Mouse (Mus musculus): ENCODE data around the gene Fam181a. TPM values are rescaled to one million over a fixed set of nuclear protein-coding genes. Genes with fewer than 3 reads are reported as not detected.

Fam181a gene
- polyA plus RNA-seq, 1 experiment, result not detected

- Histone ChIP-seq H3K4me3 (ENCODE audit: low read depth, low read length) (no peak overlapping the region), H3K27me3 (ENCODE audit: control insufficient read depth, insufficient read depth, low read length, poor library complexity, severe bottlenecking) (no peaks in the 10 kb centered on the region), H3K27ac (ENCODE audit: insufficient read depth, low read length) (no peak overlapping the region), H3K4me1 (ENCODE audit: control insufficient read depth, insufficient read depth, low read length) (no peaks in the 10 kb centered on the region), H3K36me3 (ENCODE audit: control insufficient read depth, insufficient read depth, low read length, poor library complexity, severe bottlenecking) (no peaks in the 10 kb centered on the region), H3K9me3 (replicated peaks; ENCODE audit: control insufficient read depth, insufficient read depth, low read length, poor library complexity, severe bottlenecking) (no peaks in the 10 kb centered on the region), H3K9ac (ENCODE audit: low read depth, poor library complexity, severe bottlenecking) (no peak overlapping the region)
- no peak for TF ChIP-seq EP300 (IDR thresholded peaks at IDR 0.05; ENCODE audit: insufficient read depth, low read depth, low read length)
- no peak for TF ChIP-seq POLR2A (IDR thresholded peaks at IDR 0.05; ENCODE audit: insufficient read depth, low read length)
- TF ChIP-seq CTCF (IDR thresholded peaks at IDR 0.05; ENCODE audit: low read depth, low read length), result no peak
Observed at GRCm38 (mm10) chr12:103328448-103329191, 17.8 kb downstream of the Fam181a start.

GRCm38 (mm10) chr12:103331491-103331890, 20.7 kb downstream of the Fam181a start:
- TF ChIP-seq POLR2A (IDR thresholded peaks at IDR 0.05; ENCODE audit: insufficient read depth, low read length) (no peak), CTCF (IDR thresholded peaks at IDR 0.05; ENCODE audit: low read depth, low read length) (no peak), EP300 (IDR thresholded peaks at IDR 0.05; ENCODE audit: insufficient read depth, low read depth, low read length) (no peak)
- Histone ChIP-seq H3K4me3 (ENCODE audit: low read depth, low read length) (no peak overlapping the region), H3K9me3 (replicated peaks; ENCODE audit: control insufficient read depth, insufficient read depth, low read length, poor library complexity, severe bottlenecking) (no peaks in the 10 kb centered on the region), H3K9ac (ENCODE audit: low read depth, poor library complexity, severe bottlenecking) (no peak overlapping the region), H3K4me1 (ENCODE audit: control insufficient read depth, insufficient read depth, low read length) (no peaks in the 10 kb centered on the region), H3K27me3 (ENCODE audit: control insufficient read depth, insufficient read depth, low read length, poor library complexity, severe bottlenecking) (no peaks in the 10 kb centered on the region), H3K27ac (ENCODE audit: insufficient read depth, low read length) (no peak overlapping the region), H3K36me3 (ENCODE audit: control insufficient read depth, insufficient read depth, low read length, poor library complexity, severe bottlenecking) (no peaks in the 10 kb centered on the region)

- Histone ChIP-seq H3K9me3 (replicated peaks; ENCODE audit: control insufficient read depth, insufficient read depth, low read length, poor library complexity, severe bottlenecking) (no peaks in the 10 kb centered on the region), H3K4me1 (ENCODE audit: control insufficient read depth, insufficient read depth, low read length) (no peaks in the 10 kb centered on the region), H3K9ac (ENCODE audit: low read depth, poor library complexity, severe bottlenecking) (no peak overlapping the region), H3K27me3 (ENCODE audit: control insufficient read depth, insufficient read depth, low read length, poor library complexity, severe bottlenecking) (no peaks in the 10 kb centered on the region), H3K36me3 (ENCODE audit: control insufficient read depth, insufficient read depth, low read length, poor library complexity, severe bottlenecking) (no peaks in the 10 kb centered on the region), H3K27ac (ENCODE audit: insufficient read depth, low read length) (no peak overlapping the region), H3K4me3 (ENCODE audit: low read depth, low read length) (no peak overlapping the region)
- TF ChIP-seq CTCF (IDR thresholded peaks at IDR 0.05; ENCODE audit: low read depth, low read length), result no peak
- TF ChIP-seq POLR2A (IDR thresholded peaks at IDR 0.05; ENCODE audit: insufficient read depth, low read length), result no peak
- TF ChIP-seq EP300 (IDR thresholded peaks at IDR 0.05; ENCODE audit: insufficient read depth, low read depth, low read length), result no peak
Observed at GRCm38 (mm10) chr12:103332879-103333278, 22.1 kb downstream of the Fam181a start.

- no peak overlapping the region for H3K4me3 ChIP-seq (ENCODE audit: low read depth, low read length)
- no peaks in the 10 kb centered on the region for H3K27me3 ChIP-seq (ENCODE audit: control insufficient read depth, insufficient read depth, low read length, poor library complexity, severe bottlenecking)
- H3K9me3 ChIP-seq (replicated peaks; ENCODE audit: control insufficient read depth, insufficient read depth, low read length, poor library complexity, severe bottlenecking), result no peaks in the 10 kb centered on the region
- H3K4me1 ChIP-seq (ENCODE audit: control insufficient read depth, insufficient read depth, low read length), result no peaks in the 10 kb centered on the region
- no peaks in the 10 kb centered on the region for H3K36me3 ChIP-seq (ENCODE audit: control insufficient read depth, insufficient read depth, low read length, poor library complexity, severe bottlenecking)
- TF ChIP-seq POLR2A (IDR thresholded peaks at IDR 0.05; ENCODE audit: insufficient read depth, low read length), result no peak
- no peak for TF ChIP-seq EP300 (IDR thresholded peaks at IDR 0.05; ENCODE audit: insufficient read depth, low read depth, low read length)
- no peak for TF ChIP-seq CTCF (IDR thresholded peaks at IDR 0.05; ENCODE audit: low read depth, low read length)
- H3K9ac ChIP-seq (ENCODE audit: low read depth, poor library complexity, severe bottlenecking), result no peak overlapping the region
- H3K27ac ChIP-seq (ENCODE audit: insufficient read depth, low read length), result no peak overlapping the region
Observed at GRCm38 (mm10) chr12:103333426-103333825, 22.7 kb downstream of the Fam181a start.

GRCm38 (mm10) chr12:103336766-103337165, 26.0 kb downstream of the Fam181a start:
- H3K9me3 ChIP-seq (replicated peaks; ENCODE audit: control insufficient read depth, insufficient read depth, low read length, poor library complexity, severe bottlenecking), result no peaks in the 10 kb centered on the region
- no peak overlapping the region for H3K27ac ChIP-seq (ENCODE audit: insufficient read depth, low read length)
- no peak for TF ChIP-seq EP300 (IDR thresholded peaks at IDR 0.05; ENCODE audit: insufficient read depth, low read depth, low read length)
- TF ChIP-seq CTCF (IDR thresholded peaks at IDR 0.05; ENCODE audit: low read depth, low read length), result no peak
- no peak for TF ChIP-seq POLR2A (IDR thresholded peaks at IDR 0.05; ENCODE audit: insufficient read depth, low read length)
- no peaks in the 10 kb centered on the region for H3K27me3 ChIP-seq (ENCODE audit: control insufficient read depth, insufficient read depth, low read length, poor library complexity, severe bottlenecking)
- no peak overlapping the region for H3K9ac ChIP-seq (ENCODE audit: low read depth, poor library complexity, severe bottlenecking)
- no peaks in the 10 kb centered on the region for H3K4me1 ChIP-seq (ENCODE audit: control insufficient read depth, insufficient read depth, low read length)
- no peak overlapping the region for H3K4me3 ChIP-seq (ENCODE audit: low read depth, low read length)
- no peaks in the 10 kb centered on the region for H3K36me3 ChIP-seq (ENCODE audit: control insufficient read depth, insufficient read depth, low read length, poor library complexity, severe bottlenecking)

GRCm38 (mm10) chr12:103338162-103338798, 27.5 kb downstream of the Fam181a start:
- Histone ChIP-seq H3K9me3 (replicated peaks; ENCODE audit: control insufficient read depth, insufficient read depth, low read length, poor library complexity, severe bottlenecking) (no peaks in the 10 kb centered on the region), H3K27me3 (ENCODE audit: control insufficient read depth, insufficient read depth, low read length, poor library complexity, severe bottlenecking) (no peaks in the 10 kb centered on the region), H3K27ac (ENCODE audit: insufficient read depth, low read length) (no peak overlapping the region), H3K4me3 (ENCODE audit: low read depth, low read length) (no peak overlapping the region), H3K36me3 (ENCODE audit: control insufficient read depth, insufficient read depth, low read length, poor library complexity, severe bottlenecking) (no peaks in the 10 kb centered on the region), H3K4me1 (ENCODE audit: control insufficient read depth, insufficient read depth, low read length) (no peaks in the 10 kb centered on the region), H3K9ac (ENCODE audit: low read depth, poor library complexity, severe bottlenecking) (no peak overlapping the region)
- TF ChIP-seq POLR2A (IDR thresholded peaks at IDR 0.05; ENCODE audit: insufficient read depth, low read length) (no peak), EP300 (IDR thresholded peaks at IDR 0.05; ENCODE audit: insufficient read depth, low read depth, low read length) (no peak), CTCF (IDR thresholded peaks at IDR 0.05; ENCODE audit: low read depth, low read length) (no peak)
